Mouse (Mus musculus): ENCODE data around the gene Epyc. TPM values are rescaled to one million over a fixed set of nuclear protein-coding genes. Genes with fewer than 3 reads are reported as not detected.

Gene Epyc
- total RNA-seq (2014; rRNA removed; ENCODE audit: low replicate concordance) (0.12 and 1.8 TPM in 2 replicates), polyA plus RNA-seq (2015; fragmentation: Nextera tagmentation; extraction: Ambion mirVana) (0.30 and 0.85 TPM in 2 replicates)

DNA sequence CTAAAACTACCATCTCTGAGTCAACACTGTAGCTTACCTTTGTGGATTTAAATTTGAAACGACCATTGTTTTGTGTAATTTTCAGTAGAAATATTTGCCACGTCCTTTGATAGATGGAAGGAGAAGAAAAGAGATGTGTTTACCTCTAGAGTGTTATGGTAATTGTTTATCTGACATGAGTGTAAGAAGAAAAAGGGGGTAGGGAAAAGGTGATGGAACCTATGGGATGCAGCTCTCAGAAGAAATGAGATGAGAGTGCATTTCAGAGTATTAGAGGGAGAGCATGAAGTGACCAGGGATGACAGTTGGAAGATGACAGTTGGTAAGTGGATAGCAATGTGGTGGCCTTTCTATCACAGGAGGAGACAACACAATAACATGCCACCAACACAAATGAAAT is at the start of gene Epyc:
Epyc (plus strand) TSS at position 301 of the 400 bp plus-strand sequence.
- Histone ChIP-seq H3K27me3 (ENCODE audit: control insufficient read depth, insufficient read depth, low read length) (no peaks in the 10 kb centered on the region), H3K36me3 (replicated peaks; ENCODE audit: control insufficient read depth, insufficient read depth, low read length) (no peaks in the 10 kb centered on the region), H3K9ac (replicated peaks; ENCODE audit: low read depth, low read length) (no peak within 1 kb of the TSS), H3K9me3 (replicated peaks; ENCODE audit: control insufficient read depth, low read length) (no peaks in the 10 kb centered on the region), H3K4me3 (ENCODE audit: low read depth, low read length) (no peak within 1 kb of the TSS), H3K27ac (ENCODE audit: low read depth) (no peak within 1 kb of the TSS), H3K4me1 (ENCODE audit: control insufficient read depth, insufficient read depth) (no peaks in the 10 kb centered on the region), H3K4me2 (ENCODE audit: low read depth, low read length) (no peak within 1 kb of the TSS)
- TF ChIP-seq EP300 (IDR thresholded peaks at IDR 0.05; ENCODE audit: low read depth) (no peak), CTCF (IDR thresholded peaks at IDR 0.05; ENCODE audit: low read depth) (no peak)
- WGBS = 52% methylated on average over 2 of the region's 2 CpGs
- no peak for DNase-seq (ENCODE audit: low spot score)
- ATAC-seq (ENCODE audit: insufficient read depth, low read depth) = no peak

- Histone ChIP-seq H3K4me1 (ENCODE audit: control insufficient read depth, insufficient read depth) (no peaks in the 10 kb centered on the region), H3K9me3 (replicated peaks; ENCODE audit: control insufficient read depth, low read length) (no peaks in the 10 kb centered on the region), H3K4me2 (ENCODE audit: low read depth, low read length) (no peak overlapping the region), H3K27me3 (ENCODE audit: control insufficient read depth, insufficient read depth, low read length) (no peaks in the 10 kb centered on the region), H3K36me3 (replicated peaks; ENCODE audit: control insufficient read depth, insufficient read depth, low read length) (no peaks in the 10 kb centered on the region), H3K27ac (ENCODE audit: low read depth) (no peak overlapping the region), H3K4me3 (ENCODE audit: low read depth, low read length) (no peak overlapping the region), H3K9ac (replicated peaks; ENCODE audit: low read depth, low read length) (no peak overlapping the region)
- DNase-seq (ENCODE audit: low spot score) (no peak), ATAC-seq (ENCODE audit: insufficient read depth, low read depth) (no peak)
- WGBS = 69% methylated on average over 1 of the region's 1 CpGs
- TF ChIP-seq EP300 (IDR thresholded peaks at IDR 0.05; ENCODE audit: low read depth) (no peak), CTCF (IDR thresholded peaks at IDR 0.05; ENCODE audit: low read depth) (no peak)
Observed at GRCm38 (mm10) chr10:97595680-97596079, 48.2 kb upstream of the Epyc start.

- DNase-seq (ENCODE audit: low spot score) = no peak
- no peaks in the 10 kb centered on the region for H3K36me3 ChIP-seq (replicated peaks; ENCODE audit: control insufficient read depth, insufficient read depth, low read length)
- no peak for ATAC-seq (ENCODE audit: insufficient read depth, low read depth)
- H3K9ac ChIP-seq (replicated peaks; ENCODE audit: low read depth, low read length) = no peak overlapping the region
- H3K27me3 ChIP-seq (ENCODE audit: control insufficient read depth, insufficient read depth, low read length) = no peaks in the 10 kb centered on the region
- WGBS = 55% methylated on average over 4 of the region's 4 CpGs
- no peak for TF ChIP-seq CTCF (IDR thresholded peaks at IDR 0.05; ENCODE audit: low read depth)
- TF ChIP-seq EP300 (IDR thresholded peaks at IDR 0.05; ENCODE audit: low read depth) = no peak
- H3K4me2 ChIP-seq (ENCODE audit: low read depth, low read length) = no peak overlapping the region
- H3K4me1 ChIP-seq (ENCODE audit: control insufficient read depth, insufficient read depth) = no peaks in the 10 kb centered on the region
- no peaks in the 10 kb centered on the region for H3K9me3 ChIP-seq (replicated peaks; ENCODE audit: control insufficient read depth, low read length)
- no peak overlapping the region for H3K27ac ChIP-seq (ENCODE audit: low read depth)
- no peak overlapping the region for H3K4me3 ChIP-seq (ENCODE audit: low read depth, low read length)
Observed at GRCm38 (mm10) chr10:97601744-97602143, 42.1 kb upstream of the Epyc start.

DNA sequence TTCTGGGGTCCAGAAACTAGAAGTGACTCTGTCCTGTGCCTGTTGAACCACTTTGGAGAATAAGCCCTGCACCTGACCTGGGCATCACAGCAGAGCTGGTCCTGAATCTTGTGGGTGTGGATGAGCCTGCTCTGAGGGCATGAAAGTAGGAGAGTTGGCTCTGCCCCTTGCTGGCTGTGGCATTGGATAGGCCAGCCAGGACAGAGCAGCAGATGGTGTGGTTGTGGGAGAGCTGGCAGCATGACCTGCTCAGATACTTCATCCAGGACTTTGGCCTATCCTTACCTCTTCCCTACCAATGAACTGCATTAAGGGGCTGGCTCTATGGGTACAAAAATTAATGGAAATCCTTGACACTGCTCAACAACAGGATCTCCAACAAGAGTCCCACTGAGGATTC is 40.6 kb upstream of the Epyc start:
- Histone ChIP-seq H3K4me2 (ENCODE audit: low read depth, low read length) (no peak overlapping the region), H3K9ac (replicated peaks; ENCODE audit: low read depth, low read length) (no peak overlapping the region), H3K4me1 (ENCODE audit: control insufficient read depth, insufficient read depth) (no peaks in the 10 kb centered on the region), H3K27ac (ENCODE audit: low read depth) (no peak overlapping the region), H3K27me3 (ENCODE audit: control insufficient read depth, insufficient read depth, low read length) (no peaks in the 10 kb centered on the region), H3K4me3 (ENCODE audit: low read depth, low read length) (no peak overlapping the region), H3K9me3 (replicated peaks; ENCODE audit: control insufficient read depth, low read length) (no peaks in the 10 kb centered on the region), H3K36me3 (replicated peaks; ENCODE audit: control insufficient read depth, insufficient read depth, low read length) (no peaks in the 10 kb centered on the region)
- no peak for DNase-seq (ENCODE audit: low spot score)
- no peak for ATAC-seq (ENCODE audit: insufficient read depth, low read depth)
- TF ChIP-seq EP300 (IDR thresholded peaks at IDR 0.05; ENCODE audit: low read depth) = no peak
- TF ChIP-seq CTCF (IDR thresholded peaks at IDR 0.05; ENCODE audit: low read depth) = no peak

GRCm38 (mm10) chr10:97606579-97606978 is 37.3 kb upstream of the Epyc start, which contains the start of gene Kera:
Gene Kera (plus strand): TSS chr10:97606879.
- ATAC-seq (ENCODE audit: insufficient read depth, low read depth) (no peak), DNase-seq (ENCODE audit: low spot score) (no peak)
- H3K4me1 ChIP-seq (ENCODE audit: control insufficient read depth, insufficient read depth) = no peaks in the 10 kb centered on the region
- no peaks in the 10 kb centered on the region for H3K36me3 ChIP-seq (replicated peaks; ENCODE audit: control insufficient read depth, insufficient read depth, low read length)
- no peaks in the 10 kb centered on the region for H3K27me3 ChIP-seq (ENCODE audit: control insufficient read depth, insufficient read depth, low read length)
- H3K4me2 ChIP-seq (ENCODE audit: low read depth, low read length) = no peak within 1 kb of the TSS
- H3K4me3 ChIP-seq (ENCODE audit: low read depth, low read length) = no peak within 1 kb of the TSS
- H3K27ac ChIP-seq (ENCODE audit: low read depth) = no peak within 1 kb of the TSS
- TF ChIP-seq EP300 (IDR thresholded peaks at IDR 0.05; ENCODE audit: low read depth) (no peak), CTCF (IDR thresholded peaks at IDR 0.05; ENCODE audit: low read depth) (no peak)
- H3K9ac ChIP-seq (replicated peaks; ENCODE audit: low read depth, low read length) = no peak within 1 kb of the TSS
- 59% methylated on average over 2 of the region's 2 CpGs for WGBS
- no peaks in the 10 kb centered on the region for H3K9me3 ChIP-seq (replicated peaks; ENCODE audit: control insufficient read depth, low read length)

DNA sequence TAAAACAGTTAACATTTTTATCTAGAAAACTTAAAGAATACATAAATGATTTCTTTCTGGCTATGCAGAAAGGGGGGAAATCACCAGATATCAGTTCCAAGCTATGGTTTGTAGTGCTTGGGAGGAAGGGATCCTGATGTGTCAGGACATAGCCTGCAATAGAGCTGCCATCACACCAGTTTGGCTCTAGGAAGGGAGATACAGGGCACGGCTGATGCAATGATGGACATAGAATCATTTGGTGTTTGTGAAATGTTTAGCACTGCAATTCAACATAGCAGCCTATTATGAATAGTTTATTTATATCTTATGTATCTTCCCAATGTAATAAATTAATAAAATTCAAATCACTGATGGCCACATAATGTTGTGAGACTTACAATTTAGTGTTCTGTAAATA is 21.5 kb upstream of the Epyc start:
- no peak overlapping the region for H3K9ac ChIP-seq (replicated peaks; ENCODE audit: low read depth, low read length)
- H3K27me3 ChIP-seq (ENCODE audit: control insufficient read depth, insufficient read depth, low read length) = no peaks in the 10 kb centered on the region
- no peaks in the 10 kb centered on the region for H3K9me3 ChIP-seq (replicated peaks; ENCODE audit: control insufficient read depth, low read length)
- H3K4me2 ChIP-seq (ENCODE audit: low read depth, low read length) = no peak overlapping the region
- no peak overlapping the region for H3K27ac ChIP-seq (ENCODE audit: low read depth)
- no peak for DNase-seq (ENCODE audit: low spot score)
- ATAC-seq (ENCODE audit: insufficient read depth, low read depth) = no peak
- TF ChIP-seq CTCF (IDR thresholded peaks at IDR 0.05; ENCODE audit: low read depth) (no peak), EP300 (IDR thresholded peaks at IDR 0.05; ENCODE audit: low read depth) (no peak)
- 81% methylated on average over 1 of the region's 1 CpGs for WGBS
- no peaks in the 10 kb centered on the region for H3K4me1 ChIP-seq (ENCODE audit: control insufficient read depth, insufficient read depth)
- H3K4me3 ChIP-seq (ENCODE audit: low read depth, low read length) = no peak overlapping the region
- no peaks in the 10 kb centered on the region for H3K36me3 ChIP-seq (replicated peaks; ENCODE audit: control insufficient read depth, insufficient read depth, low read length)

Measured in heart, postnatal 0 days (tissue).